Mouse (Mus musculus): ENCODE measurements around the gene Nrf1. TPM values are rescaled to one million over a fixed set of nuclear protein-coding genes. Genes with fewer than 3 reads are reported as not detected.

Nrf1 gene
- polyA plus RNA-seq (2016; fragmentation: Nextera tagmentation; extraction: Ambion mirVana), result 97.8 and 102 TPM in 2 replicates

DNA sequence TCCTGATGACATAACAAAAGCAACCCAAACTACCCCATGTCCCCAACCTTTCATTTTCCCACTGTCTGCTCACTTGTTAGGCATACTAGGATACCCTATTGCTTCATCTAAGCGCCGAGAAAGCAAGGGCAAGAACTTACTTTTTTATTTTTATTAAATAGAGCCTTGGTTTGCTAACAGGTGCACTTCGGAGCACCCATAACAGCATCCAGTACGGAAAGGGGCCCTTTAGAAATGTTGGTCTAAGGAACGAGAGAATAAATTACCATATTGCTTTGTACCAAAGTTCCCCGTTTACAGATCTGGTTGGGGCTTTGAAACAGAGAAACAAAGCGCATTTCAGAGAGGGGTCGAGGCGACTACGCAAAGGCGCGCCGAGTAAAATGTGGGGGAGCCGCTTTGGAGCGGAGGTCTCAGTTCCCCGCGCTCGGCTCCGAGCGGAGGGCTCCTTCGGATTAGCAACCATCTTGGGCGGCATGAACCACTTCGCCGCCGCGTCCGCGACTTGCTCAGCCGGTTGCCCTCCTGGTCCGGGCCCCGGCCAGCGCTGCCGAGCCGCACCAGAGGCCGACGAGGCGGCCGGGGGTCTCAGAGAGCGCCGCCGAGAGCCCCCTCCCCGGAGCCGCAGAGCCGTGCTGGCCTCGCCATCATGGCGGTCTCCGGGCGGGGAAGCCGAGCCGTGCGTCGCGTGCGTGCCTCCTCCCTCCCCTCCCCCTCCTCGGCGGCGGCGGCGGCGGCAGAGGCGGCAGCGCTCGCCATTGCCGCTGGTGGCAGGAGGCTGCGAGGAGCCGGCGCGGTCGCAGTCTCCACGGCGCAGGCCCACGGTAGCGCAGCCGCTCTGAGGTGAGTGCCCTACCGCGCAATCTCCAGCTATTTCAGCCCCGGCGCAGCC, at the start of gene Nrf1:
Gene Nrf1, plus strand, starts transcription at position 718 of the 892 bp plus-strand sequence.
- Histone ChIP-seq H3K36me3 (replicated peaks) (peaks cover 22% of the 10 kb centered on the region), H3K9me3 (no peaks in the 10 kb centered on the region), H3K4me3 (peak within 1 kb of the TSS; percentile 98), H3K27me3 (ENCODE audit: poor library complexity, severe bottlenecking) (no peaks in the 10 kb centered on the region), H3K4me1 (peaks cover 29% of the 10 kb centered on the region), H3K27ac (peak within 1 kb of the TSS; percentile 100)
- peak; percentile 92 for DNase-seq (ENCODE audit: extremely low spot score, low spot score)
- under 1% methylated on average over 69 of the region's 78 CpGs for WGBS

DNA sequence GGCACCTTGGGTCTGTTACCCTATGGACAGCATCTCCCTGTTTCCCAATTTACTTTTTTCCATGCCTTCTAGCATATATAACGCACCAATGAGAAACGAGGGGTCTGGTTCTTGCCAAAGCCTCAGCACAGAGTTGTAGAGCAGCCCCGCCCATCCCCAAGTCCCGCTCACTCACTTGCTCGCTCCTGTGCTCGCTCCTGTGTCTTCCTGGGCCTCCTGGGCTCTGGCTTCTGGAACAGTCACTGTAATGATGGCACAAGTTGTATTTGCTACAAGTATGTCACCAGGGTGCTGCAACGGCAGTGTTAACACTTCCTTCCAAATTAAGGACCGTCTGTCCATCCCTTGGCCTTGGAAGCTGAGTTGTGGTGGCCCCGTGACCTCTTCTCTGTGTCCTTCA, 49.6 kb upstream of the Nrf1 start:
- no peak for DNase-seq (ENCODE audit: extremely low spot score, low spot score)
- H3K36me3 ChIP-seq (replicated peaks), result no peaks in the 10 kb centered on the region
- 80% methylated on average over 9 of the region's 9 CpGs for WGBS
- H3K27ac ChIP-seq, result no peak overlapping the region
- H3K27me3 ChIP-seq (ENCODE audit: poor library complexity, severe bottlenecking), result no peaks in the 10 kb centered on the region
- H3K9me3 ChIP-seq, result no peaks in the 10 kb centered on the region
- H3K4me1 ChIP-seq, result peaks cover 10% of the 10 kb centered on the region; the same call in 1 of the 2 replicates
- H3K4me3 ChIP-seq, result no peak overlapping the region

DNA sequence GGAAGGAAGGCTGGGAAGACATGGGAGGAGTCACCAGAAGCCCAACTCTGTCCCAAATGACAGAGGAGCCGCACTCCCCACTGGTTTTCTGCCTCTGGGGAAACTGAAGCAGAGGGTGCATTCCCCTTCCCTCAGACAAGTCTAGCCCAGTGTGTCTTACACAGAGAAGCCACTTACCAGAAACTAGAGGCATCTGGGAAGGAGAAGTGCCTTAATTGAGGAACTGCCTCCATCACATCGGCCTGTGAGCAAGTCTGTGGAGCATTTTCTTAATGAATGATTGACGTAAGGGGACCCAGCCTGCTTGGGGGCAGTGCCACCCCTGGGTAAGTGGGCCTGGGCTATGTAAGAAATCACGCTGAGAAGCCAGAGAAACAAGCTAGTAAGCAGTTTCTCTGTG, 49.0 kb upstream of the Nrf1 start:
- 71% methylated on average over 4 of the region's 4 CpGs for WGBS
- H3K4me3 ChIP-seq, result no peak overlapping the region

DNA sequence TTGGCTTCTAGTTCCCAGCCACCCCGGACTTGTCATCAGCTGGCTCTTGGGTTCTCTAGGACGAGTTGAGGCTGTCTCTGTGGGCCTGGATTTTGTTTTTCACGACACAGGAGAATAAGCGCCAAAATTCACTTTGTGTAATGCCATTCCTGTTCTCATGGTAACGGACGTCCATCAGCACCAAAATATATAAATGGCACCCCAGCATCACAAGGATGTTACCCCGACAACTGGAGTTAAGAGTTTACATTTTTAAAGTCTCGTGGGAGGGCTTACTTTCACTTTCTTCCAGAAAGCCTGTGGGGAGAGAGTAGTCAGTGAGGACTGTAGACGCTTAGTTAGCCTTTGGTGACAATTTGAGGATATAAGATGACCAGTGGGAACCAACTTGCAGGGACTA, 45.2 kb upstream of the Nrf1 start:
- no peaks in the 10 kb centered on the region for H3K27me3 ChIP-seq (ENCODE audit: poor library complexity, severe bottlenecking)
- H3K9me3 ChIP-seq, result 0 out of 2 replicates have a peak, but pooled peaks cover 4% of the 10 kb centered on the region
- H3K27ac ChIP-seq, result no peak overlapping the region
- no peaks in the 10 kb centered on the region for H3K36me3 ChIP-seq (replicated peaks)
- no peak for DNase-seq (ENCODE audit: extremely low spot score, low spot score)
- H3K4me3 ChIP-seq, result no peak overlapping the region
- H3K4me1 ChIP-seq, result peaks cover 10% of the 10 kb centered on the region; the same call in 1 of the 2 replicates
- WGBS, result 86% methylated on average over 9 of the region's 9 CpGs

More for the DNA sequence above, 49.0 kb upstream of the Nrf1 start:
- DNase-seq (ENCODE audit: extremely low spot score, low spot score), result no peak
- Histone ChIP-seq H3K9me3 (no peaks in the 10 kb centered on the region), H3K27ac (no peak overlapping the region), H3K36me3 (replicated peaks) (no peaks in the 10 kb centered on the region), H3K27me3 (ENCODE audit: poor library complexity, severe bottlenecking) (no peaks in the 10 kb centered on the region), H3K4me1 (peaks cover 10% of the 10 kb centered on the region; the same call in 1 of the 2 replicates)

DNA sequence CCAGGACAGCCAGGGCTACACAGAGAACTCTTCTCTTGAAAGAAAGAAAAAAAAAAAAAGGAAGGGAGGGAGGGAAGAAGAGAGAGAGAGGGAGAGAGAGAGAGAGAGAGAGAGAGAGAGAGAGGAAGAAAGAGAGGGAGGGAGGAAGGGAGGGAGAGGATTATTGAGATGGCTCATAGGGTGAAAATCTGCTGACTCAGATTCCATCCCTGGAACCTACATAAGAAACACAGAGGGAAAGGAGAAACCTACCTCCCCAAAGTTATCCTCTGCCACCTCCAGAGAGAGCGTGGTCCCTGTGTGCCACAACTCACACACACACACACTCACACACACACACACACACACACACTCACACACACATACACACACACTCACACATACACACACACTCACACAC, 41.9 kb upstream of the Nrf1 start:
- no peak for DNase-seq (ENCODE audit: extremely low spot score, low spot score)
- no peaks in the 10 kb centered on the region for H3K36me3 ChIP-seq (replicated peaks)
- WGBS, result 92% methylated on average over 1 of the region's 1 CpGs
- H3K4me1 ChIP-seq, result no peaks in the 10 kb centered on the region
- 0 out of 2 replicates have a peak, but pooled peaks cover 4% of the 10 kb centered on the region for H3K9me3 ChIP-seq
- H3K27ac ChIP-seq, result no peak overlapping the region
- no peaks in the 10 kb centered on the region for H3K27me3 ChIP-seq (ENCODE audit: poor library complexity, severe bottlenecking)
- no peak overlapping the region for H3K4me3 ChIP-seq

DNA sequence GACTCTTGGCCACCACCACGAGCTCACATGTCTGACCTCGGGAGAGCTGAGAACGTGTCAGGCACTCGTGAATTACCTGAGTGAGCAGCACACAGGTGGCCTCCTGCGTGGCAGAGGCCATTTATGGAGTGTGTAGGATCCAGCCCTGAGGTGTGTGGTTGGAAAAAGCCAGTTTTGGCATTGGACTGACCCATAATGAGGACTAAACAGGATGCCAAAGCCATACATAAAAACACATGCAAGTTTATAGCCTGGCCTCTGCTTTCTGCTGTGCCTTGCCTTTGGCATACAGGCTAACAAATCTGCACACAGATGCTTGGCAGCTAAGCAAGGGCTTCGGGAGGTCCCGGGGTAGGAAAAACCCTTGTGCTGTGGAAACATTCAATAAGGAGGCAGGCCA, 38.6 kb upstream of the Nrf1 start:
- no peaks in the 10 kb centered on the region for H3K27me3 ChIP-seq (ENCODE audit: poor library complexity, severe bottlenecking)
- no peaks in the 10 kb centered on the region for H3K4me1 ChIP-seq
- no peak for DNase-seq (ENCODE audit: extremely low spot score, low spot score)
- WGBS, result 88% methylated on average over 7 of the region's 7 CpGs
- no peaks in the 10 kb centered on the region for H3K36me3 ChIP-seq (replicated peaks)
- H3K27ac ChIP-seq, result no peak overlapping the region
- H3K9me3 ChIP-seq, result 0 out of 2 replicates have a peak, but pooled peaks cover 4% of the 10 kb centered on the region
- no peak overlapping the region for H3K4me3 ChIP-seq

DNA sequence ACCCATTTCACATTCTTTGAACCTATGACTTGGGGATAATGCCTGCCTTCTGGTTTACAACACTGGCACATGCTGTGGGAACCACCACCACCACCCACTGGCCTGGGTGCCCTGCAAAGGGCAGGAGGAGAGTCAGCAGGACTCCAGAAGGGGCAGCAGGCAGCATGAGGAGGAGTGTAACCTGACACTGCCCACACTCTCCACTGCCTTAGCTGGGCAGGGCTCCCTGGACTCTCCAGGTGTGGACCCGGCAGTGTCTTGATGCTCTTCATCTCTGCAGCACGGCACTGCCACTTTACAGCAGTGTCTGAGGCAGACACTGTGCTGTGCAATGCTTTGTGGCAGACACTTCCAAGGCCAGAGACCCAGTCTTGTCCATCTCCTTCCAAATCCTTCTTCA, 34.3 kb upstream of the Nrf1 start:
- H3K27ac ChIP-seq, result no peak overlapping the region
- no peaks in the 10 kb centered on the region for H3K27me3 ChIP-seq (ENCODE audit: poor library complexity, severe bottlenecking)
- H3K4me1 ChIP-seq, result no peaks in the 10 kb centered on the region
- WGBS, result 66% methylated on average over 2 of the region's 2 CpGs
- no peak for DNase-seq (ENCODE audit: extremely low spot score, low spot score)
- H3K36me3 ChIP-seq (replicated peaks), result no peaks in the 10 kb centered on the region
- no peak overlapping the region for H3K4me3 ChIP-seq
- no peaks in the 10 kb centered on the region for H3K9me3 ChIP-seq

DNA sequence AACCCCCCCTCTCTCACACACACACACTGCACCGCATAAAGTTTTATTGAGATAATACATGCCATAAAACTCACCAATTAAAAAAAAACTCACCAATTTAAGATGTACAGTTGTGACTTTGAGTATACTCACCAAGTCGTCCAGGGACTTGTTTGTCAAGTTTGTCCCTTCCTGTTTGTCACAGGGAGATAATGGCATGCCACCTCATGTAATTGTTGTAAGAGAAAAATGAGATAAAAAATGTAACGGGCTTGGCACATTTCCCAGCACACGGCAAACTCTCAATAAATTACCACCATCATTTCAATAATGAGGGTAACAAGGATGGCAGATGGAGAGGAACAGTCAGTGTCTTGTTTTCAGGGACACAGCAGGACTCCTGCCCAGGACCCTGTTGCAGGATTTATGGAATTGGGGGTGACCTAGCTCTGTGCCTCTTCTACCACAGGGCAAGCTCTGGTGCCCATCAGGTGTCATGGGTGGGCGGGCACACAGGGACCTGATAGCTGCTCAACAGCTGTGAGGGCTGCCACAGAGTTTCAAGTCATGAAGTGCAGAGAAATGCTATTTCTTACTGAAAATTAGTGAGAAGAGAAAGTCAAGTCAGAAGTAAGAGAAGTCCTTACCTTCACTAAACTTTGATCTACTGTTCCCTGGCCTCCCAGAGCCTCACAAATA, 33.5 kb upstream of the Nrf1 start:
- H3K4me3 ChIP-seq, result no peak overlapping the region
- H3K27me3 ChIP-seq (ENCODE audit: poor library complexity, severe bottlenecking), result no peaks in the 10 kb centered on the region
- DNase-seq (ENCODE audit: extremely low spot score, low spot score), result no peak
- H3K4me1 ChIP-seq, result no peaks in the 10 kb centered on the region
- H3K27ac ChIP-seq, result no peak overlapping the region
- no peaks in the 10 kb centered on the region for H3K36me3 ChIP-seq (replicated peaks)
- H3K9me3 ChIP-seq, result no peaks in the 10 kb centered on the region
- 90% methylated on average over 5 of the region's 5 CpGs for WGBS

DNA sequence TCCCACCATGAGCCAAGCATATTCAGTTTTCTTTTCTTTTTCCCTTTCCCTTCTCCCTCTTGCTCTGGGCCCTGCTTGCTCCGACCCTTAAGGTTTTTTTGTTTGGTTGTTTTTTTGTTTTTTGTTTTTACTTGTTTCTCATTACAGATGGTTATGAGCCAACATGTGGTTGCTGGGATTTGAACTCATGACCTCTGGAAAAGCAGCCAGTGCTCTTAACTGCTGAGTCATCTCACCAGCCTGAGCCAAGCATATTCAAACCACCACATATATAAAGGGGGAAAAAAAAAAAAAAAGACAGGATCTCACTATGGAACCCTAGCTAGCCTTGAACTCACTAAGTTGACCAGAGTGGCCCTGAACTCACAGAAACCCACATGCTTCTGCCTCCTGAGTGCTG, 26.5 kb upstream of the Nrf1 start:
- 90% methylated on average over 1 of the region's 1 CpGs for WGBS
- H3K9me3 ChIP-seq, result no peaks in the 10 kb centered on the region
- H3K36me3 ChIP-seq (replicated peaks), result no peaks in the 10 kb centered on the region
- H3K27ac ChIP-seq, result no peak overlapping the region
- H3K27me3 ChIP-seq (ENCODE audit: poor library complexity, severe bottlenecking), result no peaks in the 10 kb centered on the region
- peaks cover 7% of the 10 kb centered on the region for H3K4me1 ChIP-seq
- DNase-seq (ENCODE audit: extremely low spot score, low spot score), result no peak
- no peak overlapping the region for H3K4me3 ChIP-seq

DNA sequence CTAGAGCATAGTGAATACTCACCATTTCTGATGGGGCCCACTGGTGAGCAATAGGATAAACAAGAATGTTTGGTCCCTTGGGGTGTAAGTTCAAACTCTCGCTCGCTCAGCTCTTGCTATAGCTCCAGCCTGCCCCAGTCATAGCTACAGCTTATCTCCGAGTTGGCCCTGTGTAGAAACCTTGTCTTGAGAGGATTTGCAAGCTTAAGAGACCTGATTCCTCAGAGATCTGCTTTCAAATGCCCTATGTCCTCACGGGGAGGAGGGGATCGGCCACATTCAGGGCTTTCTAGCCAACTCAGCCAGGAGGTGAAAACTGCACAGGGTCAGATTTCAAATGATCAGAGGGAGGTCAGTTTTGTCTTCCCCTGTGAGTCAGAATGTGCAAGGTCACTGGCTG, 26.1 kb upstream of the Nrf1 start:
- H3K27me3 ChIP-seq (ENCODE audit: poor library complexity, severe bottlenecking), result no peaks in the 10 kb centered on the region
- no peaks in the 10 kb centered on the region for H3K9me3 ChIP-seq
- peaks cover 9% of the 10 kb centered on the region for H3K4me1 ChIP-seq
- H3K4me3 ChIP-seq, result no peak overlapping the region
- no peaks in the 10 kb centered on the region for H3K36me3 ChIP-seq (replicated peaks)
- WGBS, result 63% methylated on average over 5 of the region's 5 CpGs
- H3K27ac ChIP-seq, result no peak overlapping the region
- DNase-seq (ENCODE audit: extremely low spot score, low spot score), result no peak

DNA sequence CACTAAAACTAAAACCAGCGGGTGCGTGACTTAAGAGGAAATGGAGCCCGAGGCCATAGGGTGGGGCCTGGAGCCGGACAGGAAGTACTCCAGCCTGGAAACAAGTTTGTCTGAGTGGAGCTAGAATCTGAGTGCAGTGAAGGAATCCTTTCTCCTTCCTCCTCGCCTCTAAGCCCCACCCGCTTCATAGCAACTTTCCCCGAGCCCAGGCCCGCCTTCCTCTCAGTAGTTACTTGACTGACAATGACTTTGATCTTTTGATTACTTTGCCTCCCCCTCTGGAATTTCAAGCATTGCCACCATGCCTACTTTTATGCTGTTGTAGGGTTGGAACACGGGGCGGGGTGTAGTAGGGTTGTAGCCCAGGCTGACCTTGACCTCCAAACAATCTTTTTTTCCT, 21.0 kb upstream of the Nrf1 start:
- 65% methylated on average over 10 of the region's 10 CpGs for WGBS
- H3K4me1 ChIP-seq, result peaks cover 9% of the 10 kb centered on the region
- no peaks in the 10 kb centered on the region for H3K36me3 ChIP-seq (replicated peaks)
- DNase-seq (ENCODE audit: extremely low spot score, low spot score), result no peak
- no peak overlapping the region for H3K4me3 ChIP-seq
- 0 out of 2 replicates have a peak overlapping the region, but pooled peaks have one; percentile 11 for H3K27ac ChIP-seq
- no peaks in the 10 kb centered on the region for H3K9me3 ChIP-seq
- H3K27me3 ChIP-seq (ENCODE audit: poor library complexity, severe bottlenecking), result no peaks in the 10 kb centered on the region

DNA sequence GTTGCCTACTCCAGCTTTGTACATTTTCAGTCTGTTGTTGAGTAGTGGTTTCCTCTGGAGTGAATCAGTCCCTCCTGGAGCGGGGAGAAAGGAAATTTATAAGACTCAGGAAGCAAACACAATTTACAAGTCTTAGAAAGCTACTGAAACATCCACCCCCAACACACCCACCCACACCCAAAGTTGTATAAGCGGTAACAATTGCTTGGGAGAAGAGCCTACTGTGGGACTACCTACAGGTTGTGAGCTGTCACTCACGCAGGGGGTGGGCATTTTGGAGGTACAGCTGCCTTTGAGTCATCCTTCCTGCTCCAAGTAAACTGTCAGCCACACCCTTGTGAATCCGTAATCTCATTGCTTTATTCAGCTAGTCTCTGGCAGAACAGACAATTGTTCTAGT, 19.4 kb upstream of the Nrf1 start:
- Histone ChIP-seq H3K27ac (no peak overlapping the region), H3K27me3 (ENCODE audit: poor library complexity, severe bottlenecking) (no peaks in the 10 kb centered on the region), H3K36me3 (replicated peaks) (no peaks in the 10 kb centered on the region), H3K4me3 (no peak overlapping the region), H3K4me1 (peaks cover 6% of the 10 kb centered on the region), H3K9me3 (no peaks in the 10 kb centered on the region)
- no peak for DNase-seq (ENCODE audit: extremely low spot score, low spot score)
- 87% methylated on average over 4 of the region's 4 CpGs for WGBS

DNA sequence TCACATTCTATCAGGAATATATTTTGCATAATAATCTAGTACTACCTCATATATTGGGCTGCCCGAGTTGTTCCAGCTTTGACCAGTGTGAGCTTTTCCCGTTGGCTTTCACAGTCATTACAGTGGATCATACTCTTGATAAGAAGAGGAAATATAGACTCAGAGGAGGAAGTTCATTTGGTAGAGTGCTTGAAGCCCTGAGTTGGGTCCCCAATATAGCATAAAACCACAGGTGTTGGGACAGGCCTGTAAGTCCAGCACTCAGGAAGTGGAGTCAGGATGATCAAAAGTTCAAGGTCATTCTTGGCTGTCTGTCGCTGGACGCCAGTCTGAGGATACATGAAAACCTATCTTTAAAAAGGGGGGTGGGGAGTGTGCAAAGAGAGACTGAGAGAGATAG, 12.7 kb upstream of the Nrf1 start:
- H3K9me3 ChIP-seq, result no peaks in the 10 kb centered on the region
- no peaks in the 10 kb centered on the region for H3K36me3 ChIP-seq (replicated peaks)
- H3K4me3 ChIP-seq, result no peak overlapping the region
- H3K27ac ChIP-seq, result no peak overlapping the region
- H3K27me3 ChIP-seq (ENCODE audit: poor library complexity, severe bottlenecking), result no peaks in the 10 kb centered on the region
- 88% methylated on average over 4 of the region's 4 CpGs for WGBS
- no peaks in the 10 kb centered on the region for H3K4me1 ChIP-seq
- DNase-seq (ENCODE audit: extremely low spot score, low spot score), result no peak

Data from forebrain, embryonic 10.5 days (tissue).